Mouse (Mus musculus): ENCODE measurements around the gene Ankrd17.

Gene Ankrd17

DNA sequence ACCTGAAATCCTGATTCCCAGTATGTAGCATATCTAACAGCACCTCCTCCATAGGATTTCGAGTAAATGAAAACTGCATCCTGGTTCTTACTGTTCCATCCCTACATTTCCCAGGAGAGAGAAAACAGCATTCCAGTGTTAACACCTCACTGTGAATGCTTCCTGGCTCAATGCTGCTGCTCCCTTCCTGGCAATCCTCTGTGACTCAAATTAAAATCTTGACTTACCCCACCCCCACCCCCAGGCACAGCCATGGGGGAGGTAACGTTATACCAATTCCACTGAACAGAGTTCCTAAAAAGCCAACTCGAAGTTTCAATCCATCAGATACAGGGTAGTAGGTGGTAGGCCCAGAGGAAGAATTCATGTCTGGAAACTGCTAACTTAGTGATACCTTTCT is 143.4 kb downstream of the Ankrd17 start:
- DNase-seq (ENCODE audit: extremely low read depth, low read depth, low spot score), result no peak

DNA sequence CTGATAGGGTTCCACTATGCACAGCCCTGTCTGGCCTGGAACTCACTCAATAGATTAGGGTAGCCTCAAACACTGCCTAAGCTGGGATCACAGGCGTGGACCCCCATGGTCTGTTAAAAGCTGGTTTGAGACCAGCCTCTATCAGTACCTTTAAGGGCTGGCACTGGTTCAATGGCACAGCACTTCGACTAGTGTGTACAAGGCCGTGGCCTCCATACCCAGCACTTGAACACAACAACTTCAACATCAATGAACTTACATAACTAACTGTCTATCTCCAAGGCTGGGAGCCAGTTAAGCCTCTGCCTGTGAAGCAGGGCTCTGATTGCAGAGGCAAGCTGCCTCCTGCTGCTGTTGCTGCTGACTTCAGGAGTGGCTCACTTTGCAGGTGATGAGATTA is 148.6 kb downstream of the Ankrd17 start:
- no peak for DNase-seq (ENCODE audit: extremely low read depth, low read depth, low spot score)

DNA sequence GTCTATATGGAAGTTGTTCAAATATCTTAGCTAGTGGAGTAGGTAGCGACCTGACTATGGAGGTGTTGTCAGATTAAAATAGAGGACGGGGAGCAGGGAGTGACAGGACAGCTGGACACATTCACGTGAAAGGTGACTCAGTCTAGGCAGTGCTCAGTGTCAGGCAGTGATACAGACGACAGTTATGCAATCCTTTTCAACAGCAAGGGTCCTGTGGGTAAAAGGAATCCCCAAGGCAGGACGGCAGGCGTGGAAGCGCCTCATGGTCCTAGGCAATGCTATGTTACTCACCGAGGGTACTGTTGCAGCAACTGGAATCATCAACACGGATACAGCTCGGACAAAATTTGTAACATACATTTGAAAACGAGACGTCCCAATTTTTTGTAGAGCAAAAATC is 149.2 kb downstream of the Ankrd17 start:
- DNase-seq (ENCODE audit: extremely low read depth, low read depth, low spot score), result no peak

DNA sequence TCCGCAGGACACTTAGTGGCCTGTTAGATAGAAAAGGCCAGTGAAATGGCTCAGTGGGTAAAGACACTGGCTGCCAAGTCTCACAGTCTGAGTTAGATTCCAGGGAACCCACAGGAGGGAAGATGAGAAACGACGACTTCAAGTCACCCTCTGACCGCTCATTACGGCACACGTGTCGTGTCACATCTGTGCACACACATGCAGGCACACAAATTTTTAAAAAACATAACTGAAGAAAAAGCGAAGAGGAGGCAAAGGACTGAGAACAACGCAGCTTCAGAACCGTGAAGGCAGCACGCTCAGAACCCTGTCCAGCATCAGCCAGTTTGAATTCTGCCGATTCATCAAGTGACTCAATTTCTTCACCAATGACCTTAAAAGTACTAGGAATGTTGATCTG is 153.0 kb downstream of the Ankrd17 start:
- DNase-seq (ENCODE audit: extremely low read depth, low read depth, low spot score), result no peak

GRCm38 (mm10) chr5:90203168-90203567 is 163.2 kb downstream of the Ankrd17 start:
- no peak for DNase-seq (ENCODE audit: extremely low read depth, low read depth, low spot score)

GRCm38 (mm10) chr5:90202447-90203117 is 163.8 kb downstream of the Ankrd17 start:
- peak; percentile 39 for DNase-seq (ENCODE audit: extremely low read depth, low read depth, low spot score)

GRCm38 (mm10) chr5:90199922-90200632 is 166.3 kb downstream of the Ankrd17 start:
- no peak for DNase-seq (ENCODE audit: extremely low read depth, low read depth, low spot score)

- no peak for DNase-seq (ENCODE audit: extremely low read depth, low read depth, low spot score)
Measured at GRCm38 (mm10) chr5:90194831-90195230, 171.5 kb downstream of the Ankrd17 start.

- DNase-seq (ENCODE audit: extremely low read depth, low read depth, low spot score), result no peak
Measured at GRCm38 (mm10) chr5:90182782-90183181, 183.6 kb downstream of the Ankrd17 start.

- DNase-seq (ENCODE audit: extremely low read depth, low read depth, low spot score), result no peak
Measured at GRCm38 (mm10) chr5:90179094-90179493, 187.3 kb downstream of the Ankrd17 start.

- no peak for DNase-seq (ENCODE audit: extremely low read depth, low read depth, low spot score)
Measured at GRCm38 (mm10) chr5:90178116-90178515, 188.3 kb downstream of the Ankrd17 start.

Measured in fat pad, adult 2 months (tissue).